Mouse (Mus musculus) heart, postnatal 25 days (tissue): ENCODE data around the gene Kcnh1. TPM values are rescaled to one million over a fixed set of nuclear protein-coding genes. Genes with fewer than 3 reads are reported as not detected.

Experiments
- DNase-seq: peaks from one replicate; pipeline ENCODE4 v3.0.0; 2022; ENCODE audit warnings: low spot score
- intact Hi-C: fragments of 180-260 bp; cut with DNase I; formaldehyde crosslinking; loops from one replicate; pipeline ENCODE4 v1.15.1; 2025
- total RNA-seq, 2 experiments: library from RNA; stranded (reverse); gene quantifications; 2 replicates each; pipeline ENCODE4 v1.2.3; 2021

Gene Kcnh1
- total RNA-seq, 2 experiments from 2014 or later: 0.06 to 0.10 TPM

- DNase-seq: no peak
- intact Hi-C loops: no loop called here
Measured at GRCm38 (mm10) chr1:192259616-192260015, 69.0 kb downstream of the Kcnh1 start.

- intact Hi-C loops: no loop called here
- DNase-seq: no peak
Measured at GRCm38 (mm10) chr1:192265704-192266103, 75.1 kb downstream of the Kcnh1 start.

- DNase-seq: no peak
- intact Hi-C loops: no loop called here
Measured at GRCm38 (mm10) chr1:192266956-192267355, 76.4 kb downstream of the Kcnh1 start.

GRCm38 (mm10) chr1:192268878-192269277 lies 78.3 kb downstream of the Kcnh1 start:
- DNase-seq: no peak
- intact Hi-C loops: no loop called here

- intact Hi-C loops: no loop called here
- no peak for DNase-seq
Measured at GRCm38 (mm10) chr1:192269911-192270310, 79.3 kb downstream of the Kcnh1 start.

- DNase-seq: no peak
- intact Hi-C loops: no loop called here
Measured at GRCm38 (mm10) chr1:192277801-192278385, 87.3 kb downstream of the Kcnh1 start.

- DNase-seq: no peak
- intact Hi-C loops: no loop called here
Measured at GRCm38 (mm10) chr1:192284340-192284739, 93.8 kb downstream of the Kcnh1 start.

GRCm38 (mm10) chr1:192284950-192285349 lies 94.4 kb downstream of the Kcnh1 start:
- intact Hi-C loops: no loop called here

GRCm38 (mm10) chr1:192288456-192288855 lies 97.9 kb downstream of the Kcnh1 start:
- intact Hi-C loops: no loop called here
- DNase-seq: no peak

More at GRCm38 (mm10) chr1:192284950-192285349, 94.4 kb downstream of the Kcnh1 start:
- no peak for DNase-seq

- intact Hi-C loops: no loop called here
- no peak for DNase-seq
Measured at GRCm38 (mm10) chr1:192291286-192291685, 100.7 kb downstream of the Kcnh1 start.

- intact Hi-C loops: no loop called here
- no peak for DNase-seq
Measured at GRCm38 (mm10) chr1:192293391-192293790, 102.8 kb downstream of the Kcnh1 start.

GRCm38 (mm10) chr1:192293921-192294320 lies 103.3 kb downstream of the Kcnh1 start:
- DNase-seq: no peak
- intact Hi-C loops: no loop called here

- intact Hi-C loops: no loop called here
- no peak for DNase-seq
Measured at GRCm38 (mm10) chr1:192295243-192295860, 104.8 kb downstream of the Kcnh1 start.

- DNase-seq: no peak
- intact Hi-C loops: no loop called here
Measured at GRCm38 (mm10) chr1:192295902-192296301, 105.3 kb downstream of the Kcnh1 start.

- intact Hi-C loops: no loop called here
- no peak for DNase-seq
Measured at GRCm38 (mm10) chr1:192297481-192298128, 107.0 kb downstream of the Kcnh1 start.

GRCm38 (mm10) chr1:192300417-192300816 lies 109.8 kb downstream of the Kcnh1 start:
- no peak for DNase-seq
- intact Hi-C loops: no loop called here

- intact Hi-C loops: no loop called here
- no peak for DNase-seq
Measured at GRCm38 (mm10) chr1:192303615-192304014, 113.0 kb downstream of the Kcnh1 start.

GRCm38 (mm10) chr1:192305155-192305554 lies 114.6 kb downstream of the Kcnh1 start:
- DNase-seq: no peak
- intact Hi-C loops: no loop called here

GRCm38 (mm10) chr1:192307055-192307454 lies 116.5 kb downstream of the Kcnh1 start:
- intact Hi-C loops: no loop called here

GRCm38 (mm10) chr1:192311298-192311697 lies 120.7 kb downstream of the Kcnh1 start:
- intact Hi-C loops: no loop called here

More at GRCm38 (mm10) chr1:192307055-192307454, 116.5 kb downstream of the Kcnh1 start:
- no peak for DNase-seq

GRCm38 (mm10) chr1:192311851-192312438 lies 121.4 kb downstream of the Kcnh1 start:
- intact Hi-C loops: no loop called here

More at GRCm38 (mm10) chr1:192311298-192311697, 120.7 kb downstream of the Kcnh1 start:
- DNase-seq: no peak

More at GRCm38 (mm10) chr1:192311851-192312438, 121.4 kb downstream of the Kcnh1 start:
- DNase-seq: no peak
